Mouse (Mus musculus) cerebellum, adult 2 months (tissue): ENCODE measurements around the gene Enox1.

Source experiments
- CTCF ChIP-seq: fragments of 200-500 bp; IDR thresholded peaks from 2 replicates; pipeline ENCODE4 v1.5.1; 2011; ENCODE audit warnings: low read depth, mild to moderate bottlenecking, control low read depth, low read length, moderate library complexity, borderline replicate concordance; ENCODE audit not compliant: insufficient read depth
- POLR2A ChIP-seq: fragments of 200-500 bp; IDR thresholded peaks from 2 replicates; pipeline ENCODE4 v1.6.1; 2011; ENCODE audit warnings: low read length, control low read depth, borderline replicate concordance; ENCODE audit not compliant: insufficient read depth

DNA sequence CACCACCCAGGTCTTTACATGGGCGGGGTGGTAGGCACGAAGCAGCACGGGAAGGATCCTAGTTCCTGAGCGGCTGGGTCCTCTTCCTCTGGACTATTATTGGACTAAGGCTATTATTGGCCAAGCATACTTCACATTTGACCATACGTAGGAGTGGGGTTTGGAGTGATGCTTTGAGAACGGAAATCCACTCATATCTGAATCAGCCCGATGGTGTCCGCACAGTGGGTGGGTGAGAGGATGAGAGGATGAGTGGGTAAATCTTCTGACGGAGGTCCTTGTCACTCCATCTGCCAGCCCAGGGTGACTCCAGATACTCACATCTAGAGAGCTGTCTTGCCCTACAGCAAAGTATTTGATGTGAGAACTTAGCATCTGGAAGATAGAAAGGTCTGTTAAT is 253.8 kb downstream of the Enox1 start:
- TF ChIP-seq CTCF: no peak
- no peak for TF ChIP-seq POLR2A
